Mouse (Mus musculus) MEL (cell line): Measurements from ENCODE around the gene Ptgis. TPM values are rescaled to one million over a fixed set of nuclear protein-coding genes. Genes with fewer than 3 reads are reported as not detected.

ENCODE experiments used
- DNase-seq: peaks from one replicate; pipeline ENCODE4 v3.0.0; 2011; ENCODE audit warnings: low read depth, low spot score
- H3K27ac ChIP-seq: 2 replicates; pipeline ENCODE4 v1.5.1; 2012; ENCODE audit warnings: low read depth, mild to moderate bottlenecking, control low read depth, low read length, moderate library complexity; ENCODE audit not compliant: control insufficient read depth
- H3K27me3 ChIP-seq, 2 experiments: fragments of 150-350 bp in 1 of 2; sonication (generic) in 1 of 2; 2 replicates each; pipeline ENCODE4 v1.6.1; 2012; ENCODE audit warnings: low read length in 2 of 2, mild to moderate bottlenecking in 2 of 2, improper control_type of control experiment in 1 of 2, moderate library complexity in 1 of 2; ENCODE audit not compliant: insufficient read depth in 2 of 2, control insufficient read depth in 1 of 2
- H3K36me3 ChIP-seq, 2 experiments: 2 replicates each; pipeline ENCODE4 v1.6.1; 2012 to 2014; ENCODE audit warnings: low read length in 2 of 2, improper control_type of control experiment in 1 of 2, inconsistent platforms in 1 of 2, mild to moderate bottlenecking in 1 of 2; ENCODE audit not compliant: insufficient read depth in 2 of 2, control insufficient read depth in 1 of 2
- H3K4me1 ChIP-seq, 2 experiments: fragments of 150-350 bp in 1 of 2; sonication (generic) in 1 of 2; 2 replicates each; pipeline ENCODE4 v1.6.1; 2012; ENCODE audit warnings: low read length in 2 of 2, improper control_type of control experiment in 1 of 2, mild to moderate bottlenecking in 1 of 2; ENCODE audit not compliant: insufficient read depth in 2 of 2, control insufficient read depth in 1 of 2
- H3K4me3 ChIP-seq, 2 experiments: fragments of 150-350 bp in 1 of 2; sonication (generic) in 1 of 2; 2 replicates each; pipeline ENCODE4 v1.5.1; 2012; ENCODE audit warnings: low read depth in 2 of 2, low read length in 2 of 2, mild to moderate bottlenecking in 2 of 2, moderate library complexity in 2 of 2, control low read depth in 1 of 2, improper control_type of control experiment in 1 of 2; ENCODE audit not compliant: control insufficient read depth in 1 of 2, insufficient read depth in 1 of 2
- H3K79me2 ChIP-seq: 2 replicates; pipeline ENCODE4 v1.6.1; 2012; ENCODE audit warnings: mild to moderate bottlenecking, low read length, moderate library complexity; ENCODE audit not compliant: control insufficient read depth, poor library complexity, insufficient read depth
- H3K9ac ChIP-seq: 2 replicates; pipeline ENCODE4 v1.6.1; 2012; ENCODE audit warnings: low read depth, mild to moderate bottlenecking, control low read depth, low read length, moderate library complexity; ENCODE audit not compliant: control insufficient read depth, poor library complexity, severe bottlenecking
- H3K9me3 ChIP-seq: fragments of 150-350 bp; sonication (generic); replicated peaks from 2 replicates; pipeline ENCODE4 v1.6.1; 2012; ENCODE audit warnings: mild to moderate bottlenecking, low read length, improper control_type of control experiment, moderate library complexity; ENCODE audit not compliant: insufficient read depth
- BHLHE40 ChIP-seq: IDR thresholded peaks from 2 replicates; pipeline ENCODE4 v1.6.1; 2012; ENCODE audit warnings: low read depth, mild to moderate bottlenecking, inconsistent platforms, low read length, improper control_type of control experiment, borderline replicate concordance
- CHD1 ChIP-seq: IDR thresholded peaks from 2 replicates; pipeline ENCODE4 v1.6.1; 2012; ENCODE audit warnings: low read depth, mild to moderate bottlenecking, inconsistent platforms, low read length, improper control_type of control experiment
- CTCF ChIP-seq, 3 experiments: IDR thresholded peaks in 2 of 3; conservative IDR thresholded peaks in 1 of 3; 2 replicates each; pipeline ENCODE4 v1.5.1; 2011 to 2012; ENCODE audit warnings: low read length in 3 of 3, low read depth in 2 of 3, mild to moderate bottlenecking in 2 of 3, improper control_type of control experiment in 1 of 3, inconsistent platforms in 1 of 3, mixed read lengths in 1 of 3, moderate library complexity in 1 of 3; ENCODE audit not compliant: control insufficient read depth in 1 of 3, insufficient read depth in 1 of 3, poor library complexity in 1 of 3, severe bottlenecking in 1 of 3
- EP300 ChIP-seq, 2 experiments: IDR thresholded peaks; 2 replicates each; pipeline ENCODE4 v1.6.1; 2011; ENCODE audit warnings: improper control_type of control experiment in 2 of 2, low read length in 2 of 2, low read depth in 1 of 2, mild to moderate bottlenecking in 1 of 2
- ETS1 ChIP-seq: IDR thresholded peaks from 2 replicates; pipeline ENCODE4 v1.6.1; 2012; ENCODE audit warnings: low read depth, mild to moderate bottlenecking, inconsistent platforms, low read length, improper control_type of control experiment, moderate library complexity
- GABPA ChIP-seq: IDR thresholded peaks from 2 replicates; pipeline ENCODE4 v1.6.1; 2012; ENCODE audit warnings: low read depth, mild to moderate bottlenecking, inconsistent platforms, low read length, improper control_type of control experiment, moderate library complexity
- HCFC1 ChIP-seq: IDR thresholded peaks from 2 replicates; pipeline ENCODE4 v1.6.1; 2012; ENCODE audit warnings: low read depth, mild to moderate bottlenecking, inconsistent platforms, low read length, improper control_type of control experiment, moderate library complexity
- JUND ChIP-seq: IDR thresholded peaks from 2 replicates; pipeline ENCODE4 v1.6.1; 2011; ENCODE audit warnings: low read depth, mild to moderate bottlenecking, improper control_type of control experiment, low read length
- MAX ChIP-seq: IDR thresholded peaks from 2 replicates; pipeline ENCODE4 v1.6.1; 2011; ENCODE audit warnings: low read length, improper control_type of control experiment
- MAZ ChIP-seq: IDR thresholded peaks from 2 replicates; pipeline ENCODE4 v1.6.1; 2012; ENCODE audit warnings: low read depth, mild to moderate bottlenecking, inconsistent platforms, low read length, improper control_type of control experiment
- MXI1 ChIP-seq: IDR thresholded peaks from 2 replicates; pipeline ENCODE4 v1.6.1; 2011; ENCODE audit warnings: mild to moderate bottlenecking, low read depth, low read length, improper control_type of control experiment
- MYB ChIP-seq: IDR thresholded peaks from 2 replicates; pipeline ENCODE4 v1.6.1; 2011; ENCODE audit warnings: mild to moderate bottlenecking, low read depth, low read length, improper control_type of control experiment
- MYC ChIP-seq: IDR thresholded peaks from 2 replicates; pipeline ENCODE4 v1.6.1; 2011; ENCODE audit warnings: low read depth, mild to moderate bottlenecking, low read length, improper control_type of control experiment, moderate library complexity
- NRF1 ChIP-seq: IDR thresholded peaks from 2 replicates; pipeline ENCODE4 v1.6.1; 2014; ENCODE audit warnings: low read depth, mild to moderate bottlenecking, inconsistent platforms, low read length, improper control_type of control experiment, moderate library complexity; ENCODE audit not compliant: poor library complexity, insufficient read depth, severe bottlenecking
- POLR2A ChIP-seq, 2 experiments: IDR thresholded peaks; 2 replicates each; pipeline ENCODE4 v1.6.1; 2011 to 2012; ENCODE audit warnings: low read length in 2 of 2, mild to moderate bottlenecking in 2 of 2, control low read depth in 1 of 2, improper control_type of control experiment in 1 of 2, low read depth in 1 of 2, moderate library complexity in 1 of 2; ENCODE audit not compliant: control insufficient read depth in 1 of 2, insufficient read depth in 1 of 2, poor library complexity in 1 of 2
- POLR2AphosphoS2 ChIP-seq: IDR thresholded peaks from 2 replicates; pipeline ENCODE4 v1.6.1; 2011; ENCODE audit warnings: low read length, improper control_type of control experiment
- RAD21 ChIP-seq: IDR thresholded peaks from 2 replicates; pipeline ENCODE4 v1.6.1; 2011; ENCODE audit warnings: mild to moderate bottlenecking, low read depth, low read length, improper control_type of control experiment
- RCOR1 ChIP-seq: IDR thresholded peaks from 2 replicates; pipeline ENCODE4 v1.6.1; 2012; ENCODE audit warnings: low read depth, mild to moderate bottlenecking, inconsistent platforms, low read length, improper control_type of control experiment
- SIN3A ChIP-seq: IDR thresholded peaks from 2 replicates; pipeline ENCODE4 v1.6.1; 2012; ENCODE audit warnings: low read length, improper control_type of control experiment, inconsistent platforms
- SMC3 ChIP-seq: IDR thresholded peaks from 2 replicates; pipeline ENCODE4 v1.6.1; 2011; ENCODE audit warnings: low read depth, low read length, improper control_type of control experiment
- TAL1 ChIP-seq: IDR thresholded peaks from 2 replicates; pipeline ENCODE4 v1.6.1; 2012; ENCODE audit warnings: mild to moderate bottlenecking, inconsistent platforms, low read length, moderate library complexity, mixed read lengths
- TBP ChIP-seq: IDR thresholded peaks from 2 replicates; pipeline ENCODE4 v1.8.0; 2011; ENCODE audit warnings: low read depth, low read length, improper control_type of control experiment
- TCF12 ChIP-seq: IDR thresholded peaks from 2 replicates; pipeline ENCODE4 v1.6.1; 2014; ENCODE audit warnings: low read depth, mild to moderate bottlenecking, inconsistent platforms, low read length, improper control_type of control experiment, moderate library complexity
- UBTF ChIP-seq: IDR thresholded peaks from 2 replicates; pipeline ENCODE4 v1.6.1; 2012; ENCODE audit warnings: low read depth, mild to moderate bottlenecking, inconsistent platforms, low read length, improper control_type of control experiment, moderate library complexity, borderline replicate concordance; ENCODE audit not compliant: insufficient read depth
- USF2 ChIP-seq, 2 experiments: IDR thresholded peaks; 2 replicates each; pipeline ENCODE4 v1.6.1; 2011 to 2012; ENCODE audit warnings: improper control_type of control experiment in 2 of 2, low read length in 2 of 2, borderline replicate concordance in 1 of 2, inconsistent platforms in 1 of 2, low read depth in 1 of 2, mild to moderate bottlenecking in 1 of 2; ENCODE audit not compliant: insufficient read depth in 1 of 2
- ZC3H11A ChIP-seq: IDR thresholded peaks from 2 replicates; pipeline ENCODE4 v1.6.1; 2012; ENCODE audit warnings: low read depth, mild to moderate bottlenecking, inconsistent platforms, low read length, improper control_type of control experiment
- ZKSCAN1 ChIP-seq: IDR thresholded peaks from 2 replicates; pipeline ENCODE4 v1.6.1; 2012; ENCODE audit warnings: low read depth, mild to moderate bottlenecking, inconsistent platforms, low read length, improper control_type of control experiment, moderate library complexity
- ZMIZ1 ChIP-seq: IDR thresholded peaks from 2 replicates; pipeline ENCODE4 v1.6.1; 2012; ENCODE audit warnings: low read depth, mild to moderate bottlenecking, inconsistent platforms, low read length, improper control_type of control experiment, moderate library complexity
- ZNF384 ChIP-seq: IDR thresholded peaks from 2 replicates; pipeline ENCODE4 v1.6.1; 2012; ENCODE audit warnings: low read depth, mild to moderate bottlenecking, inconsistent platforms, low read length, improper control_type of control experiment
- polyA plus RNA-seq, 2 experiments: library from polyadenylated mRNA; stranded (reverse) in 1 of 2; unstranded in 1 of 2; fragments of >175 nt in 1 of 2; fragments of >200 nt in 1 of 2; gene quantifications; 2 replicates each; pipeline versions ENCODE4 v1.2.1 to v1.2.4; 2012; ENCODE audit warnings: low replicate concordance in 2 of 2, low read depth in 1 of 2; ENCODE audit not compliant: insufficient read length in 2 of 2, insufficient read depth in 1 of 2, missing spikeins in 1 of 2
- total RNA-seq: library from RNA; depleted of rRNA; stranded (reverse); fragments of 300-350 nt; gene quantifications from 2 replicates; pipeline ENCODE4 v1.2.3, GENCODE M21; 2012

Ptgis gene
- total and polyA plus RNA-seq, 3 experiments = 7.3 to 12.7 TPM; not detected in 1

- Histone ChIP-seq H3K9ac (no peak overlapping the region), H3K4me3 (no peak overlapping the region), H3K27ac (no peak overlapping the region), H3K36me3 (no peaks in the 10 kb centered on the region), H3K9me3 (no peaks in the 10 kb centered on the region), H3K27me3 (no peaks in the 10 kb centered on the region; a peak in 1 of 4 replicates), H3K79me2 (no peaks in the 10 kb centered on the region), H3K4me1 (no peaks in the 10 kb centered on the region)
- no peak for DNase-seq
- no peak for TF ChIP-seq TAL1
- TF ChIP-seq POLR2AphosphoS2 = no peak
- TF ChIP-seq SIN3A = no peak
- no peak for TF ChIP-seq ZKSCAN1
- no peak for TF ChIP-seq GABPA
- no peak for TF ChIP-seq CTCF (IDR thresholded peaks at IDR 0.05 in 2 of 3, conservative IDR thresholded peaks at IDR 0.05 in 1 of 3; ENCODE audit: control insufficient read depth in 1 of 3, insufficient read depth in 1 of 3, low read depth in 2 of 3, low read length in 3 of 3, poor library complexity in 1 of 3, severe bottlenecking in 1 of 3)
- TF ChIP-seq HCFC1 = no peak
- TF ChIP-seq MYB = no peak
- no peak for TF ChIP-seq UBTF
- TF ChIP-seq RCOR1 = no peak
- TF ChIP-seq NRF1 = no peak
- no peak for TF ChIP-seq ZMIZ1
- no peak for TF ChIP-seq CHD1
- no peak for TF ChIP-seq ETS1
Measured at GRCm38 (mm10) chr2:167280986-167281310, 40.5 kb upstream of the Ptgis start.

GRCm38 (mm10) chr2:167280090-167280985 lies 39.9 kb upstream of the Ptgis start:
- H3K27ac ChIP-seq = no peak overlapping the region
- H3K4me1 ChIP-seq = no peaks in the 10 kb centered on the region
- no peak overlapping the region for H3K4me3 ChIP-seq
- H3K27me3 ChIP-seq = no peaks in the 10 kb centered on the region; a peak in 1 of 4 replicates
- peak; percentile 79 for DNase-seq
- H3K9me3 ChIP-seq = no peaks in the 10 kb centered on the region
- no peak overlapping the region for H3K9ac ChIP-seq
- no peaks in the 10 kb centered on the region for H3K79me2 ChIP-seq
- H3K36me3 ChIP-seq = no peaks in the 10 kb centered on the region
- TF ChIP-seq MYB (no peak), POLR2A (IDR thresholded peaks at IDR 0.05; ENCODE audit: control insufficient read depth in 1 of 2, insufficient read depth in 1 of 2, low read depth in 1 of 2, low read length in 2 of 2, poor library complexity in 1 of 2) (no peak), USF2 (IDR thresholded peaks at IDR 0.05; ENCODE audit: borderline replicate concordance in 1 of 2, insufficient read depth in 1 of 2, low read depth in 1 of 2, low read length in 2 of 2) (no peak), RAD21 (peak; percentile 93), BHLHE40 (no peak), GABPA (no peak), SIN3A (no peak), ZC3H11A (peak; percentile 94), ZMIZ1 (no peak), UBTF (no peak), EP300 (IDR thresholded peaks at IDR 0.05; ENCODE audit: low read depth in 1 of 2, low read length in 2 of 2) (no peak), ETS1 (no peak), MXI1 (no peak), MAZ (no peak), TCF12 (no peak), SMC3 (peak; percentile 96), TBP (no peak), RCOR1 (no peak), POLR2AphosphoS2 (no peak), MAX (no peak), CTCF (IDR thresholded peaks at IDR 0.05 in 2 of 3, conservative IDR thresholded peaks at IDR 0.05 in 1 of 3; ENCODE audit: control insufficient read depth in 1 of 3, insufficient read depth in 1 of 3, low read depth in 2 of 3, low read length in 3 of 3, poor library complexity in 1 of 3, severe bottlenecking in 1 of 3) (peak; percentile 96 to 99 (median 97)), MYC (no peak), ZNF384 (no peak), JUND (no peak)
